Mouse (Mus musculus): ENCODE results near the gene Zfp408.
"Not testable (repeated sequence)": the region's sequence is repeated elsewhere in the genome, so short reads cannot be mapped to it uniquely, and the experiment has no call there.

Gene Zfp408

DNA sequence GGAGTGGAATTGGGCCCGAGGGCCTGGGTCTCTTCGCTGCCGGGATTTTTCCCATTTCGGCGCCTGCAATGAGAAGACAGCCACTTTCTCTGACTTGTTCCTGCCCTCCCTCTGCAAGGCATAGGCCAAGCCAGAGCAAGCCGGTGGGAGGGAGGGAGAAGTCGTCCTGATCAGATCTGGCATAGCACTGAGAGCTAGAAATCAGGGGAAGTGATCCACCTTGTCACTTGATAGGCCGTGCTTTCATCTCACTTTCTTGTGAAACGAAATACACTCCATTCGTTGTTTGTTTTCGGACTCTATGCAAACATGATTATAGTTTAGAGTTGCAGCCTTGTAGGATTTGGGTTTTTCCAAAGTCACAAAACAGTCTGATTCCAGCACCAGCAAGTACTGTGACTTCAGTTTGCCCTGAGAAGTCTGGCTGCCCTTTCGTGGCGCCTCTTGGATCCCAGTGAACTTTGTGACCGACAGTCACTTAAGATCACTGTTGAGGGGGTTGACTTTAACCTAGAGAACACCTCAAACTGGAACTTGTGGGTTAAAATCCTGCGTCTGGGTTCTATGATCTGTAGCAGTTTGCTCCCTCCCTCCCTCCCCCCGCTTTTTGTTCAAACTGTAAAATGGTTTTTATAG lies 887 bp upstream of the Zfp408 start:
- no peak for DNase-seq

DNA sequence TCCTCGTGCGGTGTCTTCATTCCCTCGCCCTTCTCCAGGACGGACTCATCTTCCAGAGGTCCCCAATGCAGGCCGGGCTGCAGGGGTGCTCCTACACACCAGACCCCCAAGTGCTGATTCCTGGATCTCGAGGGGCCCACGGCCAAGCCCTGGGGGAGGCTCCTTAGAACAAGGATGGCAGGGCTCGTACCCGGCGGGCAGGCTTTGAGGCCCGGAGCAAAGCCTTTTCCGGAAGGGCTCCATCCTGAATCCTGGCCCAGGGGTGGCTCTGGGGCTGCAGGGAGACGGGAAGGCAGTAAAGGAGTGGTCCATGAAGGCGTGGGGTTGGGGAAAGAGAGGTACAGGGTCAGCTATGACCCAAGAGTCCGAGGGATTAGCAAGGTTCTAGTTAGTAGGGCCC lies 439 bp downstream of the Zfp408 start:
- no peak for DNase-seq

DNA sequence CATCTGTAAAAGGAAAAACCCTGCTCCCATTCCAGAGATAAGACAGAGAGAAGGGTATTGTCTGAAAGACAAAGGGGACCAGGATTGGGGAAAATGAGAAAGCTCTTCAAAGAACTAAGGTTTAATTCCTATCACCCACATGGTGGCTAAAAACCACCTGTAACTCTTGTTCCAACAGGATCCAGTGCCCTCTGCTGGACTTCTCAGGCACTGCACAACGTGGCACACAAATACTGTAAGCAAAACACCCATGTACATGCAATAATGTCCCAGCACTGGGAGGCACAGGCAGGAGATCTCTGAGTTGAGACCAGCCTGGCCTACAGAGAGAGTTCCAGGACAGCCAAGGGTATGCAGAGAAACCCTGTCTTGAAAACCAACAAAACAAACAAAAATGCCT lies 2.9 kb downstream of the Zfp408 start:
- DNase-seq: peak; percentile 58

DNA sequence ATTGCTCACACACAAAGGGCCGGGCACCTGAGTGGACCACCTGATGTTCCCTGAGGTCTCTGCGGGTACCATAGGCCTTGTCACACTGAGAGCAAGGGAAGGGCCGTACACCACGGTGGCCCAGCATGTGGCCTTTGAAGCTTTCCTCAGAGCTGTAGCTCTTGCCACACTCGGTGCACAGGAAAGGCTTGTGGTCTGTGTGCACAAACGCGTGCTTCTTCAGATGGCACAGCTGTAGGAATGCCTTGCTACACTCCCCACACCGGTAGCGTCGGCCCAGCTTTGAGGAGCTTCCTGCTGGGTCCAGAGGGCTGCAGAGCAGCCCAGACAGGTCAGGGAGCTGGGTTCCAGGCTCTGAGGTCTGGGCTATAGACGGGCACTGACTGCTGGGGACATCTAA lies 3.8 kb downstream of the Zfp408 start:
- DNase-seq: no peak

DNA sequence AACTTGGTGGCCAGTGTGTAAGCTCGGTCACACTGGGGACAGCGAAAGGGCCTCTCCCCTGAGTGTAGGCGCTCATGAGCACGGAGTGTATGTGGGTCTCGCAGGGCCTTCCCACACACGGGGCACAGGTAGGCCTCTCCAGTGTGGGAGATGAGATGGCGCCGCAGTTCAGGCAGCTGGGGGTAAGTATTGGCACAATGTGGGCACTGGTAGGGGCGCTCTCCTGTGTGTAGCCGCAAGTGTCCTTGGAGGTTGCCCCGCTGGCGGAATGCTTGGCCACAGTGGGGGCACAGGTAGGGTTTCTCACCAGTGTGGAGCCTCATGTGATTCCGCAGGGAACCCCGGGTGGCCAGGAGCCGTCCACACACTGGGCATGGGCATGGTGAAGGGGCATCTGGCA lies 4.2 kb downstream of the Zfp408 start:
- no peak for DNase-seq

DNA sequence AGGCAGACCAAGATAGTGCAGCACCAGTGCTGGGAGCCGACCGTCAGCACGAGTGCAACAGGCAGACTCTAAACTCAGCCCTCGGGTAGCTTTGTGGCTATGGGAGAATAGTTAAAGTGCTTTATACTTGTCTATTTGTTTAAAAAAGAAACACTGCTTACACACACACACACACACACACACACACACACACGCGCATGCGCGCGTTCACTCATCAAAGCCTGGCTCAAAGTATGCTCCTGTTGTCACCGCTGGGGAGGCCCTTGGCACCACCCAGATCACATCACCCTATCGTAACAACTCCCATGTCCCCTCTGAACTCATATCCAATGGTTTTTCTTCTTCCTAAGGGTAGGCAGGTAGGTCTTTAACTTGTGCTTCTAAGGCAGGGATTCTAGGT lies 5.6 kb downstream of the Zfp408 start:
- no peak for DNase-seq

DNA sequence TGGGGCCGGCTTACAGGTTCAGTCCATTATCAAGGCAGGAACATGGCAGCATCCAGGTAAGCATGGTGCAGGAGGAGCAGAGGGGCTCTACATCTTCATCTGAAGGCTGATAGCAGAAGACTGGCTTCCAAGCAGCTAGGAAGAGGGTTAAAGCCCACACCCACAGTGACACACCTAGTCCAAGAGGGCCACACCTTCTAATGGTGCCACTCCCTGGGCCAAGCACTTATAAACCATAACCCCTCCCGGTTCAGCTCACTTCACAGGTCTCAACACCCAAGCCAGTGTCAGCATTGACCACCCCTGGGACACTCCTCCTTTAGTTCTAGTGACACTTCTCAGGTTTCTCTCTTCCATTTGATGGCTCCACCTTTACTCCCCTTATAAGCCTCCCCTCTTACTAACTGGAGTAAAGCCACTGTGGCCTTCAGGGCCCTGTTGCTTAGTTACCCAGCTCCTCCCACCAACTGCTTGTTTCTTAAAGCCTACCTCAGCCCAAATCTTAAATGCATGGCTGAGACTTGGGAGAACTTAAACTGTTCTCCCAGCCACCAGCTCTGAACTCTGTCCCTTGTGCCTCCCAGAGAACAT lies 6.7 kb downstream of the Zfp408 start:
- DNase-seq: no peak

DNA sequence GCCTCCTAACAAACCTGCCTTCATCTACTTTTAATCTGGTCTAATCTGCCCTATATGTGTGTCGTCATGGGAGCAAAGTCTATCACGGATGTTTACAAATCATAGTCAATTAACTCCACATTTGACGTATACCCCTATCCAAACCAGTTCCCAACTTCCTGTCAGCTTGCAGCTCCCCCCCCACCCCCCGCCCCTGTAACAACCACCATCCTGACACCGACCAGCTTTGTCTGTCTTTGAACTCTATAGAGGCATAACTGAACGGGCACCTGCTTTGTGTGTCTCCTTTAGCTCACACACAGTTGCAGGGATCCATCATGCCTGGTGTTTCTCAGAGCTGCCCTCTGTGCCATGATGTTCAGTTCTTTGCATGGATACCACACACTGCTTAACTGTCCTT lies 10.7 kb downstream of the Zfp408 start:
- no peak for DNase-seq

DNA sequence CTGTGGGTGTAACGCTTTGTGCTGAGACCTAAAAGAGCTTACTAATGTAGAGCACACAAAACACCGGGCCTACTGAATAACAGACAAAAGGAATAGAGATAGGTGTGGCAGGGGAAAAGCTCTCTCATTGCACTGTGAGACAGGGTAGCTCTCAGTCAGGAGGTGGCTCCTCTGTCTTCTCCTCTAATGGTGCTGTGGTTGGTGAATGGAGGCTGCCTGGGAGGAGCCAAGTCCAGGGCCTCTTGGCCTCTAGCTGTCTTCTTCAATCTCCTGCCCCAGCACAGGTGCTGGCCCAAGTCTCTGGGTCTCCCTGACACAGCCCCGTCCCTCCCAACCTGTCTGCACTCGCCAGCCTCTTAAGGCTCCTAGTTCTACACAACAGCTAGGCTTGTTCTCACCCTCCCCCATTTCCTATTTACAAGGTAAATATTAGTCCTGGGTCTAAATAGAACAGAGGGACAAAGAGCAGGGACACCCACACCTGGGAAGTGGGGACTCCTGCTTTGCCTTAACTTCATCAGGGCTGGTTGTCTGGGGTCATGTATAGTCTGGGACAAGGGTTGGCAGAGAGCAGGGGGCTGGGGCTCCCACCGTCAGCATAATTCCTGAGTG lies 12.8 kb downstream of the Zfp408 start:
- no peak for DNase-seq

DNA sequence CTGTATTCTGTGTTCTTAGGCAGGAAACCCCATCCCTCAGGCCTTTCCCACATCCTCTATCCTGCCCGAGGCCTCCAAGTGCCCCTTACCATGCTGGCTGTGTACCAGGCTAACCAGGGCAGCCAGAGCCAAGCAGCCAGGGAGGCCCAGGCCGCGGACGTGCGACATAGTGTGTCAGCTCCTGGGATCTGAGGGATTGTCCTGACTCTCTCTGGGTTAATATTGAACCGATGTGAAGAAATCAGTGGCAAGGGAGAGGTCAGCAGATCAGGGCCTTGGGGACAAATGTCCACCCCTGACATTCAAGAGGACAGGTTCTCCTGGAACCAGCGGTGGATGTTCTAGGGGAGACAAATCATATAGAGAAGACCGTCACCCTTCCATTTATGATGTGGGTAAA lies 13.4 kb downstream of the Zfp408 start, which contains the start of gene F2:
F2 (minus strand) TSS at position 186 of the 400 bp plus-strand sequence.
- DNase-seq: no peak

DNA sequence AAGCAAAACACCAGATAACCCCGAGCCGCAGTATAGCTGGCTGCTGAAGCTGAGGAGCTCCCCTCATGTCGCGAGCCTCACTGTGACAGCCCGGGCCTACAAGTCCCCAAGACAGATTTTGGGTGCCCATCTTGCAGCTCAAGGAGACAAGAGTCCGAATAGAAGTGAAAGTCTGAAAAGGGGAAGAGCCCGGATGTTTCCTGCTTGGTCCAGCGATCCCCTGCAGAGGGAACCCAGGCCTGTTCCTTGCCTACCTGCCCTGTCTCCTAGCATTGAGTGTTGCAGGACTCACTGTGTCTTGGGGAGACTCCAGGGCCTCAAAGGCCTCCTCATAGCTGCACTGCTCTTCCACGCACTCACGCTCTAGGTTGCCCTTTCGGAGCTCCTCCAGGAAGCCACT lies 14.1 kb downstream of the Zfp408 start:
- no peak for DNase-seq

DNA sequence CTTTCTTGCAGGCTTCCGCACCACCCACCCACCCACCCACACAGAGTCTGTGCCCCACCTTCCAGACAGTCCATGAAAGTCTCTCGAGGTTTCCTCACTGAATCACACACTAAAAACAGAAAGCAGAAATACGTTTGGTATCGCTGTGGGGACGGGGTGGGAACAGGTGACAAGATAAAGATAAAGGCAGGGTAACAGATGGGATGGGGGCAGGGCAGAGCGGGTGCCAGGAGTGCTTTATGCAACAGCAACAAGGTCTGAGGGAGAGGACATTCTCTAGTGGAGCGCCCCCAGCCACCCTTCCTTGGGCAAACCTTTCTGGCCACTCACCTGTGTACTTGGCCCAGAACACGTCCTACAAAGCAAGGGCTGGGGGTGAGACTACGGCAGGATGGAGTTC lies 14.8 kb downstream of the Zfp408 start:
- no peak for DNase-seq

DNA sequence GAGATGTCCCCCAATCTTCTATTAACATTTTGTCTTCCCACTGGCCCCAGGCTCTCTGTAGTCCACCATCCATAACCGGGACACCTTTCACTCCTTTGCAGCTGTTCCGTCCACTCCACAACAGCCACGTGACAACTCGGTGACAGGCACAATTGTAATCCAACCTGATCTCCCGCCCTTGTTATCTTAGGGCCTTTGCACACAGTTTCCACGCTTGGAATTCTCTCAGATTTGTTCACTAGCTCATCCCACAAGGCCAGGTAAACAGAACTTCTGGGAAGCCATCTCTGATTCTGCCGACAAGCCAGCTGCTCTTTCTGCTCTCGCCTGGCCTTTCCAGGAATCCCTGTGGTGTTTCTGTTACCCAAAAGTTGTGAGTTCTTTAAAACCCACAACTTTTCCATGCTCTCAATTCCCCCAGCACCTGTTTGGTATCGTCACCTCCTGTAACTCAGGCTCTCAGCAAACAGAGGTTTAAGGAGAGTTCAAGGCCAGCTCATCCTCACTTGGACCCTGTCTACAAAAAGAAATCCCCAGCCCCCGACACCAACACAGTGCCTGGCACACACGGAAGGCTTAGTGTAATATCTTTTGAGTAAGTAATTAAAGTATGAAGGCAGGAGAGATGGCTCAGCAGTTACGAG lies 16.1 kb downstream of the Zfp408 start:
- no peak for DNase-seq

DNA sequence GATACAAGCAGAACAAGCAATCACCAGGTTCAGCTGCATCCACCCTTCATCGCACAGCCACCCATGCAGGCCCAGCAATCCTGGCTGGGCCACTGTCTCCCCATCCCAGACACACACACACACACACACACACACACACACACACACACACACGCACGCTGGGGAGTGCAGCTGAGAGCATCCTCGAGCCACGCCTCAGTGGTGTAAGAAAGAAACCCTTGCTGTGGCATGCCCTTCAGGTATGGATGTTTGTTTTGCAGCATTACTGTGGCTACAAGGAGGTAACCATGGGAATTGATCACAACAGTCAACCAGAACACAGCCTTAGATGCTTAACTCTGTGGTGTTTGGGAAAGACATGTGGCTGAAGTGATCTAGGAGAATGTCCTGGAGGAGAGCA lies 17.3 kb downstream of the Zfp408 start:
- no peak for DNase-seq

DNA sequence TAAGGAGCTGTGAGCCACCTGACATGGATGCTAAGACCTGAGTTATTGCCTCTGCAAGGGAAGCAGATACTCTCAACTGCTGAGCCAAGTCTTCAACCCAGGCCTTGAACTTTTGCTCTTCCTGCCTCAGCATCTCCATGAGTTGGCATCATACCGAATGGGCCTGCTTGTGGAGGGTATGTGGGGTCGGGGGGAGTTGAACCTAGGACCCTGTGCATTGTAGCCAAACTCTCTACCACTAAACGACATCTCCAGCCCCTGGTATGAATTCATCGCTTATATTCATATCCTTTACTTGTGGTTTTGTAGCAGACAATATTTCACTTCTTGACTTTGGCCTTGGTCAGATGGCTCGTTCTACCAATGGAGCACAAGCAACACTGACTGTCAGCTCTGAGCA lies 17.8 kb downstream of the Zfp408 start:
- DNase-seq: no peak

DNA sequence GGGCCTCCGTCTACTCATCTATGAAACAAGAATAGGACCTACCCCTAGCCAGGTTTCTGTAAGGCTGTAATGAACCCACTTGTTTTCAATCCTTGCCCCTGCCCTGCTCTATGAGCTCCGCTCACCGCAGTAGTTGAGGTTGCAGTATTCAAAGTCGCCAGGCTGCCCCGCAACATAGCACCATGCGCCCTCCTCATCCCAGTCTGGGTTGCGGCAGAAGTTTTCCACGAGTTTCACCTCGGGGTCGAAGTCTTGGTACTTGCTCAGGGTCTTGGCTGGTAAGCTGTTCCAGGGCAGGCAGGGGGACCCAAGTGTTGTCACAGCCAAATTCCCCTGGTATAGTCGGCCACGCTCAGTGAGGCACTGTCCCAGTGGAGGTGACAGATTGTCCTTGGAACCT lies 19.2 kb downstream of the Zfp408 start:
- DNase-seq: no peak

DNA sequence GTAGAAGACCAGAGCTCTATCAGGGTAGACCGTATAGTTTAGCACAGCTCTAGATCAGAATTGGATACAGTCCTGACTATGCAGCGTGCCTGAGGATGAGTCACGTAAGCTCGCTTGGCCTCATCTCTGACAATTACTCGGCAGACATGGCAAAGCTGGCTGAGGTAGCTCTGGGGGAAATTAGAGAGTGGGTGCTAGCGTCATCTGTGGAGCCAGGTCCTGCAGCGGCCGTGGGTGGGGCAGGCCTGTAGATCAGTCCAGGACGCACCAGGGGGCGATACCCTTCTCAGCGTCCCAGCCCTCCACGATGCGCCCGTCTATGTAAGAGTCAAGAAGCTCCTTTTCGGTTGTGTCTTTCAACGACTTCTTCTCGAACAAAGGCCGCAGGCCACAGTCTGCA lies 19.9 kb downstream of the Zfp408 start:
- DNase-seq: no peak

DNA sequence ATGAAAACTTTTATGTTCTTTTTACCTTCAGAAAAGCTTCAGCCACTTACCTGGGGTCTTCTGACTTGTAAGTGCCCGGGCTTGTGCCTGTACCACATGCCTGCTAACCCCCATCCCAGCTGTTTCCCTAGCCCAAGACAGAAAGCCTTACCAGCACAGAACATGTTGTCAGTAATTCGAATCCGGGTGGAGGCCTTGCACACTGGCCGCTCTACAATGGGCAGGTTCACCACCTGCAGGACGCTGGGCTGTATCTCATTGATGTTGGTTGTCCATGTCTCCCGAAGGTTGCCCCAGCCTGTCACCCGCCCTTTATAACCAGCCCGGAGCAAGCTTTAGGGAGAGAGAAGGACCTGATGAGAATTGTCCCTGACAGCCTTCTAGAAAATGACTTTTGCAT lies 21.4 kb downstream of the Zfp408 start:
- no peak for DNase-seq

DNA sequence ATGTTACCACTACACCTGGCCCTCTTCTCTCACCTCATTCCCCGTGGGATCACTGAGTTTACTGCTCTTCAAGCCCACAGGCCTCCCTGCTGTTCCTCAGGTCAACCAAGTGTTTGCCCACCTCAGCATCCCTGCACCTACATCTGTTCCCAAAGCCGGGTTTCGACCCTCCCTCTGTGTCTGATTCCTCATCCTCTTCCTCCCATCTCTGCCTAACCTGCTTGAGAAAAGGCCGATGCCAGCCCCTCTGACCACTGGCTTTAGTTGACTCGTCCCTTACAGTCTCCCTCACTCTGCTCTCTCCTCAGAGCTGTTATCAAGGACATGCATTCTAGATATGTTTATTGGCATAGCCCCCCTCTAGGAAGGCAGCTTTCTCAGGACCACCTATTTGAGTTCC lies 22.1 kb downstream of the Zfp408 start:
- no peak for DNase-seq

DNA sequence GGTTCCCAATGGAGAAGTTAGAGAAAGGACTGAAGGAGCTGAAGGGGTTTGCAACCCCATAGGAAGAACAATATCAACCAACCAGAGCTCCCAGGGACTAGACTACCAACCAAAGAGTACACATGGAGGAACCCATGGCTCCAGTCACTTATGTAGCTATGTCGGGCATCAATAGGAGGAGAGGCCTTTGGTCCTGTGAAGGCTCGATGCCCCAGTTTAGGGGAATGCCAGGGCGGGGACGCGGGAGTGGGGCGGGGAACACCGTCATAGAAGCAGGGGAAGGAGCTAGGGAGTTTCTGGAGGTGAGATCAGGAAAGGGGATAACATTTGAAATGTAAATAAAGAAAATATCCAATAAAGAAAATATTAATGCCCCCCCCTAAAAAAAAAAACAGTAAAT lies 26.2 kb downstream of the Zfp408 start:
- DNase-seq: not testable (repeated sequence)

DNA sequence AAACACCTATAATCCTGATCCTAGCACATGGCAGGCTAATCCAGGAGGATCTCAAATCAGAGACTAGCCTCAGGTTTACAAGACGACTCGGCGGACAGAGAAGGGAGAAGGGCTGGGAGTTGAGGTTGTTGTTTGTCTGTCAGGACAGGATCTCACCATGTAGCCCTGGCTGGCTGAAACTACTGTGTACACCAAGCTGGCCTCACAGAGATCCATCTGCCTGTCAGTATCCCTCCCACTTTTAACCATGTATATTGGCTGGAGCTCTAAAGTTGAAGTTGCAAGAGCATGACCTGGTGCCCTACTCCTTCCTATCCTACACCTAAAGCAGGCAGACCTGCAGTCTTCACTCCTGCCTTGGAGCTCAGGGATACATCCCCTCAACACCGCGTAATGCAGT lies 27.2 kb downstream of the Zfp408 start:
- no peak for DNase-seq

DNA sequence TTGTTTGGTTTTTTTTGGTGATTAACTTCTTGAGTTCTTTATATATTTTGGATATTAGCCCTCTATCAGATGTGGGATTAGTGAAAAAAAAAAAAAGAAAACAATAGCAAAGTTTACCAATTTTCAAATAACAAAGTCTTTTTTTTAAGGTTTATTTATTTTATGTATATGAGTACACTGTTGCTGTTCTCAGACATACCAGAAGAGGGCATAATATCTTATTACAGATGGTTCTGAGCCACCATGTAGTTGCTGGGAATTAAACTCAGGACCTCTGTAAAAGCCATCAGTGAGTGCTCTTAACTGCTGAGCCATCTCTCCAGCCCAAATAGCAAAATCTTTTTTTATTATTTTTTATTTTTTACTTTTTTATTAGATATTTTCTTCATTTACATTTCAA lies 40.2 kb downstream of the Zfp408 start:
- not testable (repeated sequence) for DNase-seq

DNA sequence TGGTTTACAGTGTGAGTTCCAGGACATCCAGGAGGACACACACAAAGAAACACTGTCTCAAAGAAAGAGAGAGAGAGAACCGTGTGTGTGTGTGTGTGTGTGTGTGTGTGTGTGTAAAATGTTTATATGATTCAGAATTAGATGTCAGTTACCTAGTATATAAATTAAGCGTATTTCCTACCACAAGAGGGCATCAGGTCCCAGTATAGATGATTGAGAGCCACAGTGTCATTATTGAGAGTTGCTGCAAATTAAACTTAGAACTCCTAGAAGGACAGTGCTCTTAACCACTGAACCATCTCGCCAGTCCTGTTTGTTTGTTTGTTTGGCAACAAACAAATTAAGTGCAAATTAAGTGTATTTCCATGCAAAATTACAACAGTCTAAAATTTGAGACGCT lies 47.2 kb downstream of the Zfp408 start:
- no peak for DNase-seq

DNA sequence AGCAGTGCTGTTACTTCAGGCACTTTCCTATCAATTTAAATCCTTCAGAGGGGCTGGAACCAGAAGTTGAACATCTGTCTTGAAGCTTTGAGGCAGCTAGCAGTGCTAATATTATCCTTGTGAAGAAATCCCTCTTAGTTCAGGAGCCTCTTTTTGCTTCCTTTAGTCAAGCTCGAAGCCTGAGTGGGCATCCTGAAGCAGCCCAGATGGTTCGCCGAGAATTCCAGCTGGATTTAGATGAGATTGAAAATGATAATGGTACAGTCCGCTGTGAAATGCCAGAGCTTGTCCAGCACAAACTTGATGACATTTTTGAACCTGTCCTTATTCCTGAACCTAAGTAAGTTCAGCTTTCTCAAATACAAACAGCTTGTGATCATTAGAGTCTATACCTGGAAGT lies 49.1 kb downstream of the Zfp408 start:
- DNase-seq: no peak
